In genomic region chr11:102393238-102393634, GRCm38 (mm10) we compare ENCODE assay signal across 8 mouse cellular contexts. TPM values are rescaled to one million over a fixed set of nuclear protein-coding genes. Genes with fewer than 3 reads are reported as not detected.
DNase-seq lines count a peak whose midpoint lies in the region; ATAC-seq lines count a peak whose summit lies in the region.

Gene Rundc3a (plus strand): TSS chr11:102393403.

- peak within 1 kb of the TSS; percentile 49 for H3K9ac ChIP-seq in embryonic facial prominence, embryonic 13.5 days
- 0 out of 2 replicates have a peak within 1 kb of the TSS, but pooled peaks have one; percentile 21 for H3K9ac ChIP-seq in heart, embryonic 16.5 days (ENCODE audit: low read length)
- peak within 1 kb of the TSS; percentile 24 for H3K9ac ChIP-seq in liver, embryonic 12.5 days
- H3K9ac ChIP-seq in stomach, embryonic 16.5 days (ENCODE audit: low read length): peak within 1 kb of the TSS; percentile 55

- no peaks in the 10 kb centered on the region for H3K36me3 ChIP-seq in embryonic facial prominence, embryonic 13.5 days
- H3K36me3 ChIP-seq in heart, embryonic 16.5 days (ENCODE audit: control insufficient read depth, insufficient read depth): no peaks in the 10 kb centered on the region
- H3K36me3 ChIP-seq in liver, embryonic 12.5 days: no peaks in the 10 kb centered on the region
- no peaks in the 10 kb centered on the region for H3K36me3 ChIP-seq in stomach, embryonic 16.5 days (ENCODE audit: control insufficient read depth, insufficient read depth, low read length)

- peak within 1 kb of the TSS; percentile 47 for H3K4me3 ChIP-seq in embryonic facial prominence, embryonic 13.5 days
- peak within 1 kb of the TSS; percentile 47 for H3K4me3 ChIP-seq in heart, embryonic 16.5 days (ENCODE audit: low read length)
- H3K4me3 ChIP-seq in liver, embryonic 12.5 days: peak within 1 kb of the TSS; percentile 48
- peak within 1 kb of the TSS; percentile 47 for H3K4me3 ChIP-seq in stomach, embryonic 16.5 days (replicated peaks; ENCODE audit: low read length)

- peak; percentile 60 for DNase-seq in urinary bladder, postnatal 10 days (ENCODE audit: low spot score)
- no peak for DNase-seq in urinary bladder, adult 2 months (ENCODE audit: low spot score)
- peak; percentile 90 for DNase-seq in kidney, postnatal 14 days
- peak; percentile 94 for DNase-seq in neural tube, embryonic 10.5 days (ENCODE audit: extremely low spot score, low spot score)

- peak; percentile 75; the same call in 1 of the 2 replicates for ATAC-seq in embryonic facial prominence, embryonic 13.5 days (ENCODE audit: insufficient number of reproducible peaks, insufficient read depth, low FRiP score, low TSS enrichment, low read depth)
- peak; percentile 78 for ATAC-seq in heart, embryonic 16.5 days (replicated peaks; ENCODE audit: extremely low read depth, insufficient read depth, low FRiP score)
- ATAC-seq in liver, embryonic 12.5 days: peak; percentile 56
- peak; percentile 73 for ATAC-seq in stomach, embryonic 16.5 days (ENCODE audit: insufficient read depth, low FRiP score)

- peaks cover 28% of the 10 kb centered on the region for H3K4me1 ChIP-seq in embryonic facial prominence, embryonic 13.5 days
- peaks cover 12% of the 10 kb centered on the region for H3K4me1 ChIP-seq in heart, embryonic 16.5 days (ENCODE audit: control insufficient read depth, insufficient read depth, low read length)
- H3K4me1 ChIP-seq in liver, embryonic 12.5 days: peaks cover 28% of the 10 kb centered on the region
- peaks cover 19% of the 10 kb centered on the region for H3K4me1 ChIP-seq in stomach, embryonic 16.5 days (ENCODE audit: control insufficient read depth, insufficient read depth, low read length)

- H3K9me3 ChIP-seq in embryonic facial prominence, embryonic 13.5 days: no peaks in the 10 kb centered on the region
- H3K9me3 ChIP-seq in heart, embryonic 16.5 days (replicated peaks; ENCODE audit: control insufficient read depth, low read length): no peaks in the 10 kb centered on the region
- no peaks in the 10 kb centered on the region for H3K9me3 ChIP-seq in liver, embryonic 12.5 days (replicated peaks)
- H3K9me3 ChIP-seq in stomach, embryonic 16.5 days (replicated peaks; ENCODE audit: control insufficient read depth, low read length): no peaks in the 10 kb centered on the region

- peak within 1 kb of the TSS; percentile 97 for H3K4me2 ChIP-seq in embryonic facial prominence, embryonic 13.5 days
- H3K4me2 ChIP-seq in heart, embryonic 16.5 days (ENCODE audit: low read depth, low read length): peak within 1 kb of the TSS; percentile 86
- peak within 1 kb of the TSS; percentile 78 for H3K4me2 ChIP-seq in liver, embryonic 12.5 days
- H3K4me2 ChIP-seq in stomach, embryonic 16.5 days (ENCODE audit: low read depth, low read length): peak within 1 kb of the TSS; percentile 96

- H3K27me3 ChIP-seq in embryonic facial prominence, embryonic 13.5 days: peaks cover 38% of the 10 kb centered on the region
- H3K27me3 ChIP-seq in heart, embryonic 16.5 days (ENCODE audit: control insufficient read depth, insufficient read depth, low read length): peaks cover 33% of the 10 kb centered on the region
- H3K27me3 ChIP-seq in liver, embryonic 12.5 days (replicated peaks): peaks cover 86% of the 10 kb centered on the region
- no peaks in the 10 kb centered on the region; the same call in 1 of the 2 replicates for H3K27me3 ChIP-seq in stomach, embryonic 16.5 days (ENCODE audit: control insufficient read depth, insufficient read depth, low read length)

- H3K27ac ChIP-seq in embryonic facial prominence, embryonic 13.5 days: 0 out of 2 replicates have a peak within 1 kb of the TSS, but pooled peaks have one; percentile 33
- H3K27ac ChIP-seq in heart, embryonic 16.5 days (ENCODE audit: low read length): no peak within 1 kb of the TSS
- H3K27ac ChIP-seq in liver, embryonic 12.5 days: no peak within 1 kb of the TSS
- H3K27ac ChIP-seq in stomach, embryonic 16.5 days (ENCODE audit: low read length): no peak within 1 kb of the TSS

- 1% methylated on average over 32 of the region's 34 CpGs for WGBS in embryonic facial prominence, embryonic 13.5 days
- WGBS in heart, embryonic 16.5 days: under 1% methylated on average over 32 of the region's 34 CpGs
- under 1% methylated on average over 32 of the region's 34 CpGs for WGBS in liver, embryonic 12.5 days (ENCODE audit: insufficient replicate concordance)
- under 1% methylated on average over 34 of the region's 34 CpGs for WGBS in stomach, embryonic 16.5 days

RNA-seq across cellular contexts. Expression of gene Rundc3a, which starts in this region (rescaled TPM):
- polyA plus RNA-seq in urinary bladder, adult 2 months (2012; rRNA removed): 1.4 and 2.9 TPM in 2 replicates
- 3.6 and 5.2 TPM in 2 replicates for polyA plus RNA-seq in embryonic facial prominence, embryonic 13.5 days (2015; fragmentation: Nextera tagmentation; extraction: Ambion mirVana)
- 0.72 and 1.3 TPM in 2 replicates for polyA plus RNA-seq in heart, embryonic 16.5 days (2015; fragmentation: Nextera tagmentation; extraction: Ambion mirVana)
- 1.9 and 2.1 TPM in 2 replicates for polyA plus RNA-seq in liver, embryonic 12.5 days (2016; fragmentation: Nextera tagmentation; extraction: Ambion mirVana)
- polyA plus RNA-seq in stomach, embryonic 16.5 days (2015; fragmentation: Nextera tagmentation; extraction: Ambion mirVana): 6.8 and 7.6 TPM in 2 replicates
